Mouse (Mus musculus) thymus, adult 2 months (tissue): Measurements from ENCODE around the gene Gm26897.

Experiments
- CTCF ChIP-seq: fragments of 200-500 bp; IDR thresholded peaks from 2 replicates; pipeline ENCODE4 v1.5.1; 2012; ENCODE audit warnings: mild to moderate bottlenecking, control low read depth, low read length, moderate library complexity, borderline replicate concordance; ENCODE audit not compliant: control insufficient read depth, poor library complexity, insufficient read depth; ENCODE audit errors: extremely low read depth
- POLR2A ChIP-seq: fragments of 200-500 bp; IDR thresholded peaks from 2 replicates; pipeline ENCODE4 v1.6.1; 2012; ENCODE audit warnings: mild to moderate bottlenecking, low read length, control low read depth, moderate library complexity; ENCODE audit not compliant: control insufficient read depth, poor library complexity, insufficient read depth; ENCODE audit errors: extremely low read depth

- no peak for TF ChIP-seq CTCF
- TF ChIP-seq POLR2A: no peak
These were observed 27.2 kb downstream of the Gm26897 start for GRCm38 (mm10) chr5:111760721-111761480.
